Mouse (Mus musculus): ENCODE results near the gene Scamp4.

Gene Scamp4

GRCm38 (mm10) chr10:80602698-80603325 lies at the start of gene Scamp4, which contains the start of gene Adat3:
TSS of gene Scamp4 (plus strand) at chr10:80602872.
TSS of gene Adat3 (plus strand) at chr10:80602880.
- peak; percentile 89 for DNase-seq (ENCODE audit: low read depth, low spot score)

GRCm38 (mm10) chr10:80553575-80553974 lies 49.1 kb upstream of the Scamp4 start:
- no peak for DNase-seq (ENCODE audit: low read depth, low spot score)

DNA sequence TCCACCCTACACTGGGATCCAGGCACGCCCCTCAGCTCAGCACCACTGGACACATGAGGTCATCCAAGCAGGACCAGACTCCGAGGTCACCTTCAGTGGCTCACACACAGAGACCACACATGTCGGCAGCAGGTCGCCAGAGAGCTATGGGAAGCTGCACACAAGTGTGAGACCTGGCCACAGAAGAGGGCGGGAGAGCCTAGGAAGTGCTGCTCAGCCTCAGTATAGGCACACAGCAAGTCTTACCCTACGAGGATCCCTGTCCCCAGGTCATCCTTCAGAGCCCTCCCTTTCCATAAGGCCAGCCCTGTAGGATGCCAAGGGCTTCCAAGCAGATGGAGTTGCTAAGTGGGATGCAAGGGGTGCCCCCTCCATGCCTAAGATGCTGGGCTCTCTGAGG lies 48.7 kb upstream of the Scamp4 start:
- no peak for DNase-seq (ENCODE audit: low read depth, low spot score)

- DNase-seq (ENCODE audit: low read depth, low spot score): no peak
These were observed 45.2 kb upstream of the Scamp4 start for GRCm38 (mm10) chr10:80557346-80557965.

- no peak for DNase-seq (ENCODE audit: low read depth, low spot score)
These were observed 43.2 kb upstream of the Scamp4 start for GRCm38 (mm10) chr10:80559431-80559830.

- no peak for DNase-seq (ENCODE audit: low read depth, low spot score)
These were observed 42.1 kb upstream of the Scamp4 start for GRCm38 (mm10) chr10:80560621-80561020.

DNA sequence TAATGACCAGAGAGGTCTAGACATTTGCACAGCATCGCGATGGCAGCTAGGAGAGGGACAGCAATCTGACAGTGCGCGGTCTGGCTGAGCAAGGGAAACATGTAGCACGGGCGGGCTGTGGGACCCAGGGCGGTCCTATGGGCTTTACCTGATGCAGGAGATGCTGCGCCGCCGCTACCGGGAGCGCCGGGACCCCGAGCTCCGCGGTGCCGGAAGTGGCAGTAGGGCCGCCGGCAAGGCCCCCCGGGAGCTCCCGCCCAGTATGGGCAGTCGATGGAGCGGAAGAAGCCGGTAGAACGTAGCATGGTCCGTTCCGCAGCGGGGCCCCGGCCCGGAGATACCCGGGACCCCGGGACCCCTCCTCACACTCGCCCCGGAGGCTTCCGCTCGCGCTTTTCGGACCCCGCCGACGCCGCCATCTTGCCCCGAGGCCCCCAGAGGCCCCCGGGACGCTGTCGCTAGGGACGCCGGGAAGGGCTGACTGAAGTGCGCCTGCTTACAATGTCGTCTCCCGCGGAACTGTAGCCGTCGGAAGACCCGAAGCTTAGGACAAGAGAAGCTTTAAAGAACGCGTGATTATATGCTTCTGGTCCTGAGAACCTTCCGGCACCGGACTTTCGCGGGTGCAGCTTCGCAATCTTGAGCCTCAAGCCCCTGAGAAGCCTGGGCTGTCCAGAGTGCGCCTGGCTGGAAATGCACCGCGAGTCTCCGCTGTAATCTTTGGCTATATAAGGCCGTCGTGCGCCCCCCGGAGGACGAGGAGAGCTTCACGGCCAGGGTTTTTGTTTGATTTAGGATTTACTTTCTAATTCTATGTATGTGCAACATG lies 41.3 kb upstream of the Scamp4 start, which contains the start of gene Rexo1:
Gene Rexo1, minus strand, starts transcription at position 445 of the 829 bp plus-strand sequence.
- peak; percentile 84 for DNase-seq (ENCODE audit: low read depth, low spot score)

GRCm38 (mm10) chr10:80566375-80567092 lies 36.1 kb upstream of the Scamp4 start:
- DNase-seq (ENCODE audit: low read depth, low spot score): peak; percentile 65

- DNase-seq (ENCODE audit: low read depth, low spot score): no peak
These were observed 33.8 kb upstream of the Scamp4 start for GRCm38 (mm10) chr10:80568876-80569275.

DNA sequence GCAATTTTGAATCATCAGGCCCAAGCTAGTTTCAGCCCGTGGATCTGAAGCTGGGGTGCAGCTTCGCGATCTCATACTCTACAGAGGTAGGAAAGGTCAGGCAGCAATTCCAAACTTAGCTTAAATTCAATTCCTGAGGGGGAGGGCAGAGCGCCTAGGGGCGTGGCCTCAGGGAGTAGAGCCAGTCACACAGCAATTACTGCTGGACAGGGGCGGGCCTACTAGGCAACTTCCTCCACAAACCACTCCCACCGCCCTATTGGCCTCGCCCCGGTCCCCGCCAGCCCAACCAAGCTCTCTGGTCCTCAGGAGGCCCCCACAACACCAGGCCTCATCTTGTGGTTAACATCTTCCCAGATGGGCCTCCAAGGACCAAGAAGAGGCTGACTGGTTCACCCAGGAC lies 33.0 kb upstream of the Scamp4 start:
- DNase-seq (ENCODE audit: low read depth, low spot score): no peak

GRCm38 (mm10) chr10:80570419-80570818 lies 32.3 kb upstream of the Scamp4 start:
- DNase-seq (ENCODE audit: low read depth, low spot score): no peak

DNA sequence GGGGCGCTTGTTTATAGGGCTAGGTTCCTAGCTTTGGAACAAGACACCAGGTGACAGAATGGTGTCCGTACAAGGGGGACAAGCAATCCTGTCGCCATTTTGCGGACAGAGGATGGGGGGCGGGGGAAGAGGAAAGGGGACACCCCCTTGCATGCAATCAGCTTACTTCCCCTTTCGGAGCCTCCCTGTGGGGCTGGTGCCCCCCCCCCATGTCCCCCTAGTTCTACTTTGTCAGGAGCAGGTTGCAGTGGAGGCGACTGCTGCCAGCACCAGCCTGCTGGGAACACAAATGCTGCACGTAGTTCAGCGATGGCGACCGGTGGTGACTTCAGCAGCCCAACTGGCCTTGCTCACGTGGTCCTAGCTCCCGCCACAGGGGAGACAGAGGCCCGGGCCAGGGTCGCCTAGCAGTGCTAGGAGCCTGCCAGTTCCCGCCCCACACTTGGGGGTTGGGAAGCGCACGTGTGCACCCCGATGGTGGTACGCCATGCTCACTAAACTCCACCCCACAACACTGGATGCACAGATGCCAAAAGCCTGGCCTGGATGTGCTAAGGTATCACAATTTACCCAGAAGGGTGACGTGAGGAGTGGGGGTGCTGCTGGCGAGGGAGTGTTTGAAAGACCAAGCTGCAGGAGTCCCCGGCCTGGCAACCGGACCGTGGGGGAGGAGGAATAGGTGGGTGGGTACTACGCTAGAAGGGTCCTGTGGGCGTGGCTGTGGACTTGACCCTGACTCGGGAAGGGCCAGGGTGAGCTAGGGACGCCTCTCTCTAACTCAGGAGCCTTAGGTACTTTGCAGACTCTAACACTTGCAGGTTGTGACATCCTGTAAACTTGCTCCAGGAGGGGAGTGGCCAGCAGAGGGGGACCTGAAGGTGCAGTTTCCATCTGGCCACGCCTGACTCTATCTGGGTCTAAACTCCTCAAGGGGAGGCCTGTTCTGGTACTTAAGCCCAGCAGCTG lies 31.5 kb upstream of the Scamp4 start:
- DNase-seq (ENCODE audit: low read depth, low spot score): no peak

DNA sequence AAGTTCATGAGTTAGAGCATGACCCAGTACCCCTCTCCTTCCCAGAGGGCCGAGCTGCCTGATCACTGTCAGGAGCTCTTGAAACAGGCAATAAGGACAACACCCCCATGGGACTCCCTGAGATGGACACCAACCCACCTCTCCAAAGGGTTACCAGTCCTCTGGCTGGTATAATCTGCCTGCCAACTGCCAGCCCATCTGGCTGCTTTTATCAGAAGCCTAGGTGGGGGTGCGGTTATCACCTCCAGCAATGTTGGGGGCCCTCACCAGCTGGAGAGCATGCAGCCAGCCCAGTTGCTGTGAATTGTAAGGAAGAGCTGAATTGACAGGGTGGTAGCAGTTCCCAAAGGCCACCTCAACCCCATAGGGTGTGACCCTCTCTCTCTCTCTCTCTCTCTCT lies 30.2 kb upstream of the Scamp4 start:
- DNase-seq (ENCODE audit: low read depth, low spot score): no peak

DNA sequence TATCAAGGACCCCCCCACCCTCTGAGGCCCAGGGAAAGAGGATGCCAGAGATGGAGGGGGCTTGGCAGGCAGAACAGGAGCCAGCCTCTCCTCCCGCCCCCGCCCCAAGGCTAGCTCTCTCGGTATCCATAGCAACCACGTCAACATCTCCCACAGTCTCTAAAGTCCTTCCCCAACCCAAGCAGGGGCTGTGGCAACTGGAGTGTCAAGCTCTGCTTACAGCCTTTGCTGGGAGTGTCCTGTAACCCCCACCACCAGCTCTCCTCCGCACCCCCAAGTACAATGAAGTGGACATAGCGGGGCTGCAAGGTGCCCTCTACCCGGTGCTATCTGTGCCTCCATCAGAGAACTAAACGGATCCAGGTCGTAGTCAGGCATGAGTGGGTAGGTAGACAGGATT lies 28.7 kb upstream of the Scamp4 start:
- DNase-seq (ENCODE audit: low read depth, low spot score): no peak

- DNase-seq (ENCODE audit: low read depth, low spot score): no peak
These were observed 27.8 kb upstream of the Scamp4 start for GRCm38 (mm10) chr10:80574896-80575295.

- DNase-seq (ENCODE audit: low read depth, low spot score): no peak
These were observed 26.7 kb upstream of the Scamp4 start for GRCm38 (mm10) chr10:80575925-80576324.

GRCm38 (mm10) chr10:80576351-80577194 lies 26.1 kb upstream of the Scamp4 start:
- DNase-seq (ENCODE audit: low read depth, low spot score): no peak

DNA sequence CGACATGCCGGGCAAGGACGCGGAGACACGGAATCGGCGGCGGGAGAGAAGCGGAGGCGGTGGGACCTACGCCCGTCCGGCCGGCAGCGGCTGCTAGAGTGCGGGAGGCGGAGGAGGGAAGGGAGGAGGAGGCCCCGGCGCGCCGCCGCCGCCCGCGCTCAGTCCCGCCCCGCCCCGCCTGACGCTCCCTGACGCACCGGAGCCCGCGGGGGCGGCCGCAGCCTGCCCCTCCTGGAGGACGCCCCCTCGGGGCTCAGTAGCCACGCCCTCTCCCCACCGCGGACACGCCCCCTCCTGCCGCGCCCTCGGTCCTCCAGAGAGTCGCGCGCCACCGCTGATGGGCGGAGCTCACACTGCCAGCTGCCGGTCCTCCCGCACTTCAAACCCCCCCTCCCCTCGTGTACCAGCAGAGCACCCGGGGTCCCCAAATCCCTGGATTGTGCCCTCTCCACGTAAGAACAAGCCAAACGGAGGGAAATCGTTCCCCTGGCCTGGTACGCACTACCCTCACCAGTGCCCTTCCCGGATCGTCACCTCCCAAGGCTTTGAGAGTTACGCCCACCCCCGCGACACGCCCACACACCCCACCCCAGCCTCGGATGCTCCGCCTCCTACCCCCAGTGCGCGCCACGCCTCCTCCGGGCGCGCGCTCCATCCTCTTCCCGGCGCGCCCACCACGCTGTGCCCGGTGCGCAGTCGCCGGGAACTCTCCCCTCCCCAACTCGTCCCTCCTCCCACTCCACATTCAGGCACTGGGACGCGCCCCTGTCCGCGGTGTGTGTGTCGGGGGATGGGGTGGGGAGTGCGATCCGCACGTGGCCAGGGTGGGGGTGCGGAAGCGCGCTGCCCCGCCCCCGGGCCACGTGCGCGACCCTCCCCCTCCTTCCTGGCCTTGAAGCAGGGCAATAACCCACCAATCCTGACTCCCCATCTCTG lies 25.2 kb upstream of the Scamp4 start, which contains the start of gene Klf16:
Gene Klf16, minus strand, starts transcription at position 127 of the 936 bp plus-strand sequence.
- peak; percentile 84 for DNase-seq (ENCODE audit: low read depth, low spot score)
